Mouse (Mus musculus) A20 (cell line): ENCODE measurements at regions not wholly inside any gene's neighbourhood (a gene's known extent, or its start where the extent isn't known, plus 50 kb on each side); places are given as distances from the start of the nearest gene placed in this dataset.

Source experiments
- DNase-seq: peaks from one replicate; pipeline ENCODE4 v3.0.0-alpha.2; 2011; ENCODE audit warnings: low read depth, low spot score

GRCm38 (mm10) chr4:102657244-102657643, 83.9 kb upstream of the Sgip1 start:
- DNase-seq = peak; percentile 31

GRCm38 (mm10) chr4:102658578-102658977, 82.5 kb upstream of the Sgip1 start:
- DNase-seq = no peak

- no peak for DNase-seq
Observed at GRCm38 (mm10) chr4:102663617-102664016, 77.5 kb upstream of the Sgip1 start.

- DNase-seq = peak; percentile 22
Observed at GRCm38 (mm10) chr4:102682190-102682589, 58.9 kb upstream of the Sgip1 start.

- DNase-seq = no peak
Observed at GRCm38 (mm10) chr4:102685045-102685444, 56.1 kb upstream of the Sgip1 start.

DNA sequence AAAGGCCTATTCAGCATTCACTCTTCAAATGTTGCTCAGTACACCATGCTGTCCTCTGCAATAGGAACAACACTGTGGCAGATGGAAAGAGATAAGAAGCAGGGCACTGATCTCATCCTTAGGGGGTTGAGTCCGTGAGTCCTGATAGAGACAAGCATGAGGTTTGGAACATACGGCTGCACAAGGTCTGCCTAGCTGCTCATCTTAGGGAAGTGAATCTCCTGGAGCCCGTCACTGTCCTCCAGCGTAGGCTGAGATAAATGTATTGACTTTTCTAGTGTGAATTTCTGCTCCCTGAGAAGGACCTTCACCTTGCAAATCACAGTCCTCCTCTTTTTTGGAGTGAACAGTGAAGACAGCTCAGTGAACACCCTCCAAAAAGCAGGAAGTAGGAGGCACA, 52.7 kb upstream of the Sgip1 start:
- no peak for DNase-seq
